Mouse (Mus musculus): Measurements from ENCODE around the gene Abcb6.

Abcb6 gene

DNA sequence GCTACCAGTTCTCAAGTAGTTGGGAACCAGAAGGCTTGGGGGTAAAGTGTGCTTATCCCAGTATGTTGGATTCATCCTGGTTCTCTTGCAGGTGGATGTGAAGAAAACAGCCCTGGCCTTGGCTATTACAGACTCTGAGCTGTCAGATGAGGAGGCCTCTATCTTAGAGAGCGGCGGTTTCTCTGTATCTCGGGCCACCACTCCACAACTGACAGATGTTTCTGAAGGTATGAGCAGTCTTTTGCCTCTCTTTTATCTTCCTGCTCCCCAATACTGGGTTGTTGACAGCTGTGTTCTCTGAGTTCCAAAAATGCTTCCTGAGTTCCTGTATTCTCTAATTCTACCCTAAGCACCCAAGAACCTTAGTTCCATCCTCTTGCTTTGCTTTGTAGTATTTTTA, 34.6 kb downstream of the Abcb6 start:
- DNase-seq (ENCODE audit: low read depth, low spot score) = no peak

DNA sequence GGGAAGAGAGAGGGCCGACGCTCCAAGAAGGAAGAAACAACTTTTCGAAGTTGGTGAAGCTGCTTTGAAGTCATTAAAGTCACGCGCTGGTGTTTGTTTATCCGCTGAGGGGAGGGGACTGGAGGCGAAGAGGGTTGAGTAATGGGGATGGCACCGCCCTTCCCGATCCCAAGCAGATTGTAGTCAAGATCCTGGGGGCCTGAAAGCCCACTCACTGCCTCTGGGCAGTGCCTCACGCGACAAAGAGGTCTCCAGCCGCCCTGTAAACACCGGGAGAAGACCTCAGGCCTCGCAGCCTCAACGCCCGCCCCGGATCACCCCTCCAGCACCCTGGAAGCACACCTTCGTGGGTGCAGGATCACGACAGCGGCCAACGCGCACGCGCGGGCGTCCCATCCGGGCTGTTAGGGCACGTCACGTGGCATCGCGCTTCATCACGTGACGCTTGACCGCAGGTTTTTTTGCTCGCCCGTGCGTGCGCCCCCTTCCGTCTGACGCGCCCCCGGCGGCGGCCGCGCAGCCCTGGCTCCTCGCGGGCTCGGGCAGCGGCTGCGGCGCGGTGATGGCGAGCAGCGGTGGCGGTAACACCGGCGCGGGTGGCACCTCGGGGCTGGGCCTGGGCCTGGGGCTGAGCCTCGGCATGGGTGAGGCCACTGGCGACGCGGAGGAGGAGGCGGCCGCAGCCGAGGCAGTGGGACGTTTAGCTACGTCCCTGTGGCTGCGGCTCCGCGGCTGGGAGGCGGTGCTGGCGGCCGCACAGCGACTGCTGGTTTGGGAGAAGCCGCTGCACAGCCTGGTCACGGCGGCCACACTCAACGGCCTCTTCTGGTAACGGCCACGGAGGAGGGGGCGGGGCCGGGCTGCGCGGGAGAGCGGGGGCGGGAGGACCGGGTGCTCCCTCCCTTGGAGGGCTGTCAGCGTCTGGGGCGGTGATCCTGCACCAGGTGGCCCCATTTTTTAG, 37.6 kb downstream of the Abcb6 start, which contains the start of the genes Cnppd1 and Retreg2:
TSS of gene Cnppd1 (minus strand) at position 411 of the 961 bp plus-strand sequence.
TSS of gene Retreg2 (plus strand) at position 478 of the 961 bp plus-strand sequence.
- DNase-seq (ENCODE audit: low read depth, low spot score) = peak; percentile 97

DNA sequence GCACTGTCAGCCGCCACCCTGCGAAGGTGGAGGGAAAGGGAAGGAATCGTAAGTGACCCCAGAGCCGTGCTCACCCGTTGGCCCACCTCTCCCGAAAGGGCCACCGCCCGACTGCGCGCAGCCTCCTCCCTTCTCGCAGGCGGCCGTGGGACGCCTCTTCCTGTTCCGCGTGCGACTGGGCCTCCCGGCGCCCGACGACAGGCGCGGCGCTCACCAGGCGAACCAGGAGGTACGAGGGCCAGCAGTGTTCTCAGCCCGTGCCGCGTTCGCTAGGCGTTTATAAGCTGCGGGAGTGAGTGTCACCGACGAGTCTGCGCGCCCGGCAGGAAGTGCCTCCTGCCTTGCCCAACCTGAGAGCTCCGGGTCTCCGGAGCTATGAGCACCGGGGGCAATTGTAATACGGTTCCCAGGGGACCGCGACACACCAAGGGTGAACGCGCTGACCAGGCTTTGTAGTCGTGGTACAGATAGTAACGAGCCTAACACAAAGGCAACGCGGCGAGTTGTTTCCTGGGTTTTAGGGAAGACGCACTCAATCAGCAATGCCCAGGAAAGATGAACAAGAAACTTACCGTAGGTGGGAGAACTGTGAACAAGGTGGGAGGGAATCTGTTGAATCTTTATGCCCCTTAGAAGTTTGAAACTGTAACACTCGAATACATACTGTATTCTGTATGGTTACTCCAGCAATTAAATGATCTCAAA, 38.6 kb downstream of the Abcb6 start:
- peak; percentile 48 for DNase-seq (ENCODE audit: low read depth, low spot score)

- no peak for DNase-seq (ENCODE audit: low read depth, low spot score)
These were observed 39.5 kb downstream of the Abcb6 start for GRCm38 (mm10) chr1:75140601-75141190.

DNA sequence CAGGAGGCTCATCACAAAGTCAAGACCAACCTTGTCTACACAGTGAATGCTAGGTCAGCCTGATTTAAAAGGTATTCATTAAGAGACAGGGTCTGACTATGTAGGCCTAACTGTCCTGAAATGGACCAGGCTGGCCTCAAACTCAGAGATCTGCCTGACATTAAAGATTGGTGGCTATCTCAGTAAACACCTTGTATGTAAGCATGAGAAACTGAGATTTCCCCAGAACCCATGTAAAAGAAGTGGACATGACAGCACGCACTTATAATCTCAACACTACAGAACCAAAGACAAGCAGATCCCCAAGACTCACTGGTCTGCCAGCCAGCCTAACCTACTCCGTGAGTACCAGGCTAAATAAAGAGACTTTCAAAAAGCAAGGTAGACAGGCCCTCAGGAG, 41.7 kb downstream of the Abcb6 start:
- no peak for DNase-seq (ENCODE audit: low read depth, low spot score)

DNA sequence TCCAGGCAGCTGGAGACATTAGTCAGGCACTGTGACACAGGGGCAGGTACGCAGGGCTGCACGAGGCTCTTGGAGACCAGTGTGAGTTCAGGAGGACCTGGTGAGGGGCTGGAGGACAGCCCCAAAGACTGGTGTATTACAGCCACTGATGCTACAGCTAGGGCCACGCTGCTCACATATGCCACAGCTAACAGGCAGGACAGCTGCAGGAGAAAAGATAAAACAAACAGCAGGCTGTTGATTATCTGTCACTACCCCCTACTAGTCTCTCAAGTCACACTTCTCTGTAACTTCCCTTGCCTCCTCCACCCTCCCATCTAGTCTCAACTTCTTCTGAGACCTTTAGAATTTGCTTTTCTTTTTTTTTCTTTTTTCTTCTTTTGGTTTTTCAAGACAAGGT, 43.5 kb downstream of the Abcb6 start:
- DNase-seq (ENCODE audit: low read depth, low spot score) = no peak

DNA sequence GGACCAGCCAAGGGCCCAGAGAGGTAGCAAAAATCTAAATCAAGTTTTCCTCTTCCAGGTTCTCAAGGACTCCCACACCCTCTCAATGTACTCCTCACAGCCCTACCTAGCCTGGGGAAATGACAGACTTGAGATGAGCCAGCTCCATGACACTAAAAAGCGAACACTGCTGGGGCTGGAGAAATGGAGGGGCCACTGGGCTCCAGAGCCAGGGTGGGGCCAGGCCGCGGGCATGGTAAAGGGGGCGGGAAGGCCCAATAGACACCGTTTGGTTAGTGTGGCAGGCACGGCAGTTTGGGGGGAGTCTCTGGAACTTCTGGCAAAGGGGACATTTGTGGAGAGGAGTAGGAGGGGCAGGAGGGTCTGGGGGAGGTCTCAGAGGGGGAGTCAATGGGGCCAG, 43.9 kb downstream of the Abcb6 start:
- DNase-seq (ENCODE audit: low read depth, low spot score) = no peak

DNA sequence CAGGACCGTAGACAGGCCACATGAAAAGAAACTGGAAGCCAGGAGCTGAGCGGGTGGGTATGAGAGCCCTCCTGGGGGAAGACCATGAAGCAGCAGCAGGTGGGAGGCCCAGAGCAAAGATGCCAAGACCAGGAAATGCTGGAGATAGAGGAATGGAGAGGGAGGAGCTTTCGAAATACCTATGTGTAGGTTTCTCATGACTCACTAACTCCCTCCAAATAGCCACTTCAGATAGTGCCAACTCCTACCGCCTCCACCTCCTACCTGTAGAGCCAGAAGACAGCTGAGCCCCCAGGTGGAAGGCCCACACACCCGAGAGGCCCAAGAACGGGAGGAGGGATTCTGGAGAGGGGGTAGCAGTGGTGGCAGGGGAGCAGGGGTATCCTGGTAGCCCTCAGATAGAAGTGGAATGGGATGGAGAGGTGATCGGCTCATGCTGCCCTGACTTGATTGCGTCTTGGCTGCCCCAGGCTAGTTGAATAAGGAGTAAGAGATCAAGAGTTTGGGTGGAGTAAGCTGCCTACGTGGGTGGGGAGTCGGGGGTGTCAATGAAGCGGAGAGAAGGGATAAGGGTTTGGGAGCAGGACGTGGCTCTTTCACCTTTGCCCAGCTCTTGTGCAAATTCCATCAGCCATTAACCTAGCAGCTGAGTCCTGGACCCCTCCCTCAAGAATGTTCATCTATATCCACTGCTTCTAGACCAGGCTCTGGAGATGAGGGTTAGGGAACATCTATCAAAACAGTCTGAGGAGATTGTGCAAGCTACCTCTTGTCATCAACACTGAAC, 46.6 kb downstream of the Abcb6 start, which contains the start of gene Slc23a3:
TSS of gene Slc23a3 (minus strand) at position 470 of the 787 bp plus-strand sequence.
- no peak for DNase-seq (ENCODE audit: low read depth, low spot score)

DNA sequence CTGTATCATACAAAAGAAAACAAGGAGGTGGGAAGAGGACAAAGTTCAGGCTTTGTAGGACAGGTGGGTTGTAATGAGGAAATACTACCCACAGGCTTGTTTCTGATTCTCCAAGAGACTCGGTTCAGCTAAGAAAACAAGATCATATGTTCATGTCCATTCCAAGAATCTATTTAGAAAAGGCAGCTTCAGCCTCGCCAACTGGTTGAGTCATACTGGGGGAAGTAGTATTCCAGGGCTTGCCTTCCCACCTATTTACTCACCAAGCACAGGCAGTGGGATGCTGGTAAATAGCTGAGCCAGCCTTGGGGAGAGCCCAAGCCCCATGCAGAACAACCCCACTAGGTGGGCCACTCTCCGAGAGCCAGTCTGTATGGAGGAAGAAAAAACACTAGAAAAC, 51.6 kb downstream of the Abcb6 start:
- DNase-seq (ENCODE audit: low read depth, low spot score) = no peak

DNA sequence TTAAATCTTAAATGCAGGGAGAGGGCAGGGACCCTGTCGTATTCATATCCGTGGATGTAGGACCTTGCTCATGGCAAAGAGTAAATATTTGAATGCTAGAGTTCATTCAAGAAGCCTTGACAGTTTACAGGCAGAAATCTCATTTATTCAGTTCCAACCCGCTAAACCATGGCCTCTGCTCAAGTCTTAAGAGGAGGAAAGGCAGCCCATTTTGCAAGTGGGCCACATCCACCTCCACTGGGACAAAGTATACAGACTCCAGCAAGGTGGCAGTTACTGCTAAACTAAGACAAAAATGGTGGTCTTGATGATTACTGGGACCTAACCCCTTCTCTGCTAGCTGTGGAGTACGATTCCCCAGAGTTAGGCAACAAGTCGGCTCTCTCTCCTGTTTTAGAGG, 54.8 kb downstream of the Abcb6 start:
- no peak for DNase-seq (ENCODE audit: low read depth, low spot score)

GRCm38 (mm10) chr1:75124346-75125321, 55.6 kb downstream of the Abcb6 start, which contains the start of gene Nhej1:
Gene Nhej1 (minus strand): TSS chr1:75125200.
- peak; percentile 98 for DNase-seq (ENCODE audit: low read depth, low spot score)

DNA sequence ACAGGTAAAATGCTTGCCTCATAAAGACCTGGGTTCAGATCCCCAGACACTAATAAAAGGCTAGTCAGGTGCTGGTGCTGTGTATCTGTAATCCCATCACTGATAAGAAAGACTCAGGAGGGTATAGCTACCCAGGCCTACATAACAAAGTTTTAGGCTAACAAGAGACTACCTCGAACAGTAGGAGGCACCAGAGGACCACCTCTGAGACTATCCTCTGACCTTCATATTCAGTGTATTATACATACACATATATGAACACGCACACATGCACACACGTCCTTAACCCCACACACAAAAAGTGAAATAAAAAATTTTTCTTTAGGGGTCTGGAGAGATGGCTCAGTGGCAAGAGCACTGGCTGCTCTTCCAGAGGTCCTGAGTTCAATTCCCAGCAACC, 58.0 kb downstream of the Abcb6 start:
- no peak for DNase-seq (ENCODE audit: low read depth, low spot score)
